Mouse (Mus musculus): ENCODE measurements around the gene Mcm2.
A peak's percentile ranks its signal among the peaks of the same experiment; 100 is the strongest.

Mcm2 gene

GRCm38 (mm10) chr6:88925640-88926205 lies 27.1 kb upstream of the Mcm2 start:
- DNase-seq: no peak

- peak; percentile 85 to 88 for DNase-seq
Observed at GRCm38 (mm10) chr6:88924502-88925275, 26.1 kb upstream of the Mcm2 start.

GRCm38 (mm10) chr6:88918802-88919201 lies 20.2 kb upstream of the Mcm2 start:
- no peak for DNase-seq

- peak; percentile 63 to 70 for DNase-seq
Observed at GRCm38 (mm10) chr6:88916153-88916552, 17.6 kb upstream of the Mcm2 start.

- no peak for DNase-seq
Observed at GRCm38 (mm10) chr6:88915510-88915909, 16.9 kb upstream of the Mcm2 start.

- no peak for DNase-seq
Observed at GRCm38 (mm10) chr6:88914799-88915198, 16.2 kb upstream of the Mcm2 start.

- DNase-seq: no peak
Observed at GRCm38 (mm10) chr6:88913440-88913839, 14.9 kb upstream of the Mcm2 start.

- DNase-seq: peak in 1 of 2 experiments; percentile 62
Observed at GRCm38 (mm10) chr6:88913022-88913421, 14.4 kb upstream of the Mcm2 start.

GRCm38 (mm10) chr6:88909151-88909550 lies 10.6 kb upstream of the Mcm2 start:
- no peak for DNase-seq

GRCm38 (mm10) chr6:88906369-88907108 lies 8.0 kb upstream of the Mcm2 start:
- peak; percentile 71 to 86 for DNase-seq

GRCm38 (mm10) chr6:88905042-88905441 lies 6.5 kb upstream of the Mcm2 start:
- DNase-seq: peak in 1 of 2 experiments; percentile 70

- DNase-seq: peak in 1 of 2 experiments; percentile 52
Observed at GRCm38 (mm10) chr6:88904456-88904974, 5.9 kb upstream of the Mcm2 start.

- no peak for DNase-seq
Observed at GRCm38 (mm10) chr6:88903708-88904107, 5.1 kb upstream of the Mcm2 start.

GRCm38 (mm10) chr6:88901947-88902820 lies 3.6 kb upstream of the Mcm2 start, which contains the start of gene Tpra1:
Gene Tpra1 (plus strand): TSS chr6:88902251.
- peak; percentile 98 to 99 for DNase-seq

GRCm38 (mm10) chr6:88901471-88901870 lies 2.9 kb upstream of the Mcm2 start:
- peak; percentile 32 to 63 for DNase-seq

- DNase-seq: no peak
Observed at GRCm38 (mm10) chr6:88899628-88900027, 1.0 kb upstream of the Mcm2 start.

- DNase-seq: no peak
Observed at GRCm38 (mm10) chr6:88899086-88899485, 506 bp upstream of the Mcm2 start.

- no peak for DNase-seq
Observed at GRCm38 (mm10) chr6:88897246-88897645, 1.3 kb downstream of the Mcm2 start.

- no peak for DNase-seq
Observed at GRCm38 (mm10) chr6:88895943-88896342, 2.6 kb downstream of the Mcm2 start.

GRCm38 (mm10) chr6:88893559-88893958 lies 5.0 kb downstream of the Mcm2 start:
- peak; percentile 73 to 74 for DNase-seq

- DNase-seq: peak in 1 of 2 experiments; percentile 65
Observed at GRCm38 (mm10) chr6:88890832-88891231, 7.7 kb downstream of the Mcm2 start.

GRCm38 (mm10) chr6:88889410-88890042 lies 9.1 kb downstream of the Mcm2 start:
- DNase-seq: no peak

Measured in kidney, postnatal 25 days (tissue).